Mouse (Mus musculus): ENCODE results near the gene Adgrl4. TPM values are rescaled to one million over a fixed set of nuclear protein-coding genes. Genes with fewer than 3 reads are reported as not detected.

The Adgrl4 gene
- total RNA-seq (2023), result not detected

GRCm38 (mm10) chr3:151437693-151438092 is at the start of gene Adgrl4:
Gene Adgrl4 (plus strand): TSS chr3:151437887.

